Mouse (Mus musculus) right cerebral cortex, postnatal 14 days (tissue): ENCODE data around the gene Zfp661.

Experiments
- DNase-seq: peaks from one replicate; pipeline ENCODE4 v3.0.0; 2022

Zfp661 gene

GRCm38 (mm10) chr2:127549711-127550110 lies 37.2 kb downstream of the Zfp661 start:
- DNase-seq: no peak

DNA sequence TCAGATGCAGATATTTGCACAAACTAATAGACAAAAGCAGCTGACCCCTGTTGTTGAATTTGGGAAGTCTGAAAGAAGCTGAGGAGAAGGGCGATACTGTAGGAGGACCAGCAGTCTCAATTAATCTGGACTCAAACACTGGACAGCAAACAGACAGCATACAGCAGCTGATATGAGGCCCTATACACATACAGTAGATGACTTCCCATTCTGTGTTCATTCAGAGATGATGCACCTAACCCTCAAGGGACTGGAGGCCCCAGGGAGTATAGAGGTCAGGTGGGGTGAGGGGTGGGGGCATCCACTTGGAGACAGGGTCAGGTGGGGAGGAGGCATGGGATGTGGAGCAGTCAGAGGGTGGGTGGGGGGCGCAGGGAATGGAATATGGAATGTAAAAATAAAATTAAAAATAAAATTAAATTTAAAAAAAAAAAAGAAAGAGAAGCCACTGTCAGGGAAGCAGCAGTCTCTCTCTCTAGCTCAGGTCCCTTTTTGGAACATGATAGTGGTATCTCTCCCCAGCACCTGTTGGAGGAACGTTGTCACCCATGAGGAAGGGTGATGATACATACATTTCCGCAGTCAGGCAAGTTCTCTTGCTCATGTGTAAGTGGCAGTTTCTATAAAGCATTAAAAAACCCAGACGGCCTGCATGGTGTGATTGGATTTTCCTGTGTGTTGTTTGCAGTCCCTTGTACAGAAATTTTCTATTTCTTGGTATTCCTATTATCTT lies 38.4 kb downstream of the Zfp661 start:
- no peak for DNase-seq

DNA sequence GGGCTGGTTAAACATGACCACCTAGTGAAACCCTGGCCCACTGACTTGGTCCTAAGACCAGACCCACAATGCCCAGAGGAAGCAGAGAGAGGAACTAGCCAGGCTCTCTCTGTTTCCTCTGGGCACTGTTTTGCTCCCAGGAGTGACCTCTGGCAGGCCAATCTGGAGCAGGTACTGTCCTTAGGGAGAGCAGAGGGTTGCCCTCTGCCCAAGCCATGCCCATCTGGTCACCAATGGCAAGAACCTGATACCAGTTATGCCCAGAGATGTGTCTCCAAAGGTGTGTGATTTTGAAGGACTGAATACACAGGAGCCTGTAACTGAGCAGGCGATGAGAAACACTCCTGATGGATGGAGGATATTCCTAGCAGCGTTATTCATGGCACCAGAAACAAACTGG lies 45.2 kb downstream of the Zfp661 start:
- no peak for DNase-seq

- no peak for DNase-seq
Observed at GRCm38 (mm10) chr2:127541185-127541584, 45.7 kb downstream of the Zfp661 start, which contains the start of gene Prom2. TSS of gene Prom2 (minus strand) at chr2:127541467.

- DNase-seq: no peak
Observed at GRCm38 (mm10) chr2:127539494-127539893, 47.4 kb downstream of the Zfp661 start.

DNA sequence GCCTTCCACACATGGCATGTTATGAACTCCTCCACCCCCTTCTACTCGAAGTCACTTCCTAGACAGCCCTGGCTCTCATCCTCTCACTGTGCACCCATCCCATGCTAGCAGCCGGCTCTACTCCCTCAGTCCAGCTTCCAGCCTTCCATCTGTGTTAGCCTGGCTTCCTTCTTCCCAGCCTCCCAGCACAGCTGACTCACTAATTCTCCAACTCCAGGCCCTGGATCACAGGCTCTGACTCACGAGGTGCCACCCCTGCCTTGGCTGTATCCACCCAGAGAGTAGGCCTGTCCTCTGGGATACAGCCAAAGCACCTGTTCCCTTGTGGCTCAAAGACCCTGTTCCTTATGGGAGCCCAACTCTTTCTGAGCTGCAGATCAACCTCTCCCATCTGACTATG lies 49.3 kb downstream of the Zfp661 start:
- no peak for DNase-seq

GRCm38 (mm10) chr2:127535363-127535762 lies 51.5 kb downstream of the Zfp661 start:
- DNase-seq: peak; percentile 63

GRCm38 (mm10) chr2:127532379-127532778 lies 54.5 kb downstream of the Zfp661 start:
- no peak for DNase-seq

- no peak for DNase-seq
Observed at GRCm38 (mm10) chr2:127531592-127531991, 55.3 kb downstream of the Zfp661 start.

DNA sequence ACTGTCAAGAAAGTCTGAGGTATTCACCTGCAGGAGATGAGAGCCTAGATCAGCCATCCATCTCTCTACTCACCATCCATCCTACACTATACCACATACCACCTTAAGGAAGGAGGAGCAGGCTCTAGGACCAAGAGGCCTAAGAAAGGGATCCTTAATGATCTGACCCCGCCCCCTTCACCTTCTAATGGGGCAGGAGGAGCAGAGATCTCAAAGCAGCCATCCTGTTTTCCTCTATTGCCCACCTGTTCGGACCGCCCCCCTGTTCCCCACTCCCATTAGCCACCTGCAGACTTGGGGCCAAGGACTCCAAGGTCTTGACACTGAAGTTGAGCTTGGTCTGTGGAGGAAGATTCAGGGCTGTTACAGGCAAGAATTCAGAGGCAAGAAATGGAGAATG lies 56.5 kb downstream of the Zfp661 start:
- DNase-seq: no peak

- DNase-seq: no peak
Observed at GRCm38 (mm10) chr2:127525004-127525775, 61.7 kb downstream of the Zfp661 start.
